Mouse (Mus musculus): ENCODE results near the gene Gm28374. TPM values are rescaled to one million over a fixed set of nuclear protein-coding genes. Genes with fewer than 3 reads are reported as not detected.

The Gm28374 gene
- polyA plus RNA-seq, 1 experiment from 2014 or later = 1.9 TPM

GRCm38 (mm10) chr19:6028991-6029390 is 53.1 kb downstream of the Gm28374 start:
- Histone ChIP-seq H3K27ac (no peak overlapping the region), H3K4me3 (no peak overlapping the region), H3K4me1 (no peaks in the 10 kb centered on the region), H3K36me3 (no peaks in the 10 kb centered on the region), H3K4me2 (replicated peaks) (no peak overlapping the region), H3K9ac (no peak overlapping the region), H3K27me3 (no peaks in the 10 kb centered on the region), H3K9me3 (no peaks in the 10 kb centered on the region)
- WGBS = 82% methylated on average over 6 of the region's 6 CpGs
- no peak for ATAC-seq (ENCODE audit: low FRiP score, low read depth)

Small RNA genes within 50 kb of the gene (microRNA-seq; reads per million reads assigned to microRNA genes)
- gene Mir6988 = 0.87 reads per million

Other genes starting within 250 kb of the Gm28374 start
- 30.1 and 32.2 TPM in 2 replicates for gene Frmd8, start 207.0 kb downstream of the Gm28374 start, polyA plus RNA-seq (2015; fragmentation: Nextera tagmentation; extraction: Ambion mirVana)
- 2.3 and 2.4 TPM in 2 replicates for gene Slc25a45, start 204.4 kb downstream of the Gm28374 start, polyA plus RNA-seq (2015; fragmentation: Nextera tagmentation; extraction: Ambion mirVana)
- gene Tigd3, start 188.1 kb downstream of the Gm28374 start, polyA plus RNA-seq (2015; fragmentation: Nextera tagmentation; extraction: Ambion mirVana) = 4.7 and 5.5 TPM in 2 replicates
- gene Dpf2, start 169.2 kb downstream of the Gm28374 start, polyA plus RNA-seq (2015; fragmentation: Nextera tagmentation; extraction: Ambion mirVana) = 174 and 185 TPM in 2 replicates
- gene Cdc42ep2, start 157.4 kb downstream of the Gm28374 start, polyA plus RNA-seq (2015; fragmentation: Nextera tagmentation; extraction: Ambion mirVana) = 4.7 and 5.3 TPM in 2 replicates
- gene Pola2, start 118.1 kb downstream of the Gm28374 start, polyA plus RNA-seq (2015; fragmentation: Nextera tagmentation; extraction: Ambion mirVana) = 70.9 and 75.7 TPM in 2 replicates
- gene Slc22a20, start 96.1 kb downstream of the Gm28374 start, polyA plus RNA-seq (2015; fragmentation: Nextera tagmentation; extraction: Ambion mirVana) = not detected in 2 replicates
- 7.1 and 8.0 TPM in 2 replicates for gene Capn1, start 66.4 kb downstream of the Gm28374 start, polyA plus RNA-seq (2015; fragmentation: Nextera tagmentation; extraction: Ambion mirVana)
- gene Syvn1, start 35.7 kb downstream of the Gm28374 start, polyA plus RNA-seq (2015; fragmentation: Nextera tagmentation; extraction: Ambion mirVana) = 27.2 and 34.0 TPM in 2 replicates
- 76.9 and 80.0 TPM in 2 replicates for gene Mrpl49, start 24.5 kb downstream of the Gm28374 start, polyA plus RNA-seq (2015; fragmentation: Nextera tagmentation; extraction: Ambion mirVana)
- gene Fau, start 24.4 kb downstream of the Gm28374 start, polyA plus RNA-seq (2015; fragmentation: Nextera tagmentation; extraction: Ambion mirVana) = 760 and 823 TPM in 2 replicates
- gene Znhit2, start 21.1 kb downstream of the Gm28374 start, polyA plus RNA-seq (2015; fragmentation: Nextera tagmentation; extraction: Ambion mirVana) = 29.0 and 29.8 TPM in 2 replicates
- gene Tm7sf2, start 13.9 kb downstream of the Gm28374 start, polyA plus RNA-seq (2015; fragmentation: Nextera tagmentation; extraction: Ambion mirVana) = 17.4 and 24.0 TPM in 2 replicates
- gene Vps51, start 5.0 kb downstream of the Gm28374 start, polyA plus RNA-seq (2015; fragmentation: Nextera tagmentation; extraction: Ambion mirVana) = 69.7 and 72.5 TPM in 2 replicates
- not detected in 2 replicates for gene Tmem262, start 2.2 kb downstream of the Gm28374 start, polyA plus RNA-seq (2015; fragmentation: Nextera tagmentation; extraction: Ambion mirVana)
- 85.9 and 92.5 TPM in 2 replicates for gene Zfpl1, start 2.7 kb upstream of the Gm28374 start, polyA plus RNA-seq (2015; fragmentation: Nextera tagmentation; extraction: Ambion mirVana)
- gene Cdca5, start 2.7 kb upstream of the Gm28374 start, polyA plus RNA-seq (2015; fragmentation: Nextera tagmentation; extraction: Ambion mirVana) = 36.5 and 37.6 TPM in 2 replicates
- gene AC131692.1, start 12.2 kb upstream of the Gm28374 start, polyA plus RNA-seq (2015; fragmentation: Nextera tagmentation; extraction: Ambion mirVana) = 0.73 TPM in 1 of 2 replicates, not detected in the other
- 0.46 and 0.65 TPM in 2 replicates for gene Naaladl1, start 23.5 kb upstream of the Gm28374 start, polyA plus RNA-seq (2015; fragmentation: Nextera tagmentation; extraction: Ambion mirVana)
- gene Sac3d1, start 36.4 kb upstream of the Gm28374 start, polyA plus RNA-seq (2015; fragmentation: Nextera tagmentation; extraction: Ambion mirVana) = 42.9 and 44.0 TPM in 2 replicates
- 33.0 and 33.7 TPM in 2 replicates for gene Snx15, start 46.0 kb upstream of the Gm28374 start, polyA plus RNA-seq (2015; fragmentation: Nextera tagmentation; extraction: Ambion mirVana)
- gene Batf2, start 58.7 kb upstream of the Gm28374 start, polyA plus RNA-seq (2015; fragmentation: Nextera tagmentation; extraction: Ambion mirVana) = not detected in 2 replicates
- gene Arl2, start 59.3 kb upstream of the Gm28374 start, polyA plus RNA-seq (2015; fragmentation: Nextera tagmentation; extraction: Ambion mirVana) = 88.7 and 90.4 TPM in 2 replicates
- gene Majin, start 102.1 kb upstream of the Gm28374 start, polyA plus RNA-seq (2015; fragmentation: Nextera tagmentation; extraction: Ambion mirVana) = not detected in 2 replicates
- gene Gpha2, start 144.1 kb upstream of the Gm28374 start, polyA plus RNA-seq (2015; fragmentation: Nextera tagmentation; extraction: Ambion mirVana) = 3.1 and 4.2 TPM in 2 replicates
- 23.9 and 29.0 TPM in 2 replicates for gene Ppp2r5b, start 153.6 kb upstream of the Gm28374 start, polyA plus RNA-seq (2015; fragmentation: Nextera tagmentation; extraction: Ambion mirVana)
- gene Atg2a, start 159.4 kb upstream of the Gm28374 start, polyA plus RNA-seq (2015; fragmentation: Nextera tagmentation; extraction: Ambion mirVana) = 8.6 and 10.7 TPM in 2 replicates
- gene Ehd1, start 194.5 kb upstream of the Gm28374 start, polyA plus RNA-seq (2015; fragmentation: Nextera tagmentation; extraction: Ambion mirVana) = 73.1 and 82.9 TPM in 2 replicates
- gene Cdc42bpg, start 224.2 kb upstream of the Gm28374 start, polyA plus RNA-seq (2015; fragmentation: Nextera tagmentation; extraction: Ambion mirVana) = 0.52 and 0.70 TPM in 2 replicates